Mouse (Mus musculus): ENCODE measurements around the gene Sdhaf3.
A peak's percentile ranks its signal among the peaks of the same experiment; 100 is the strongest.
"Not testable (repeated sequence)": the region's sequence is repeated elsewhere in the genome, so short reads cannot be mapped to it uniquely, and the experiment has no call there.

The Sdhaf3 gene

GRCm38 (mm10) chr6:6955764-6956561 is at the start of gene Sdhaf3:
Gene Sdhaf3, plus strand, starts transcription at chr6:6956004.
- peak; percentile 98 for DNase-seq (ENCODE audit: low spot score in 2 of 2)

GRCm38 (mm10) chr6:6909586-6909985 is 46.2 kb upstream of the Sdhaf3 start:
- no peak for DNase-seq (ENCODE audit: low spot score in 2 of 2)

GRCm38 (mm10) chr6:6914304-6914703 is 41.5 kb upstream of the Sdhaf3 start:
- DNase-seq (ENCODE audit: low spot score in 2 of 2) = no peak

- DNase-seq (ENCODE audit: low spot score in 2 of 2) = peak; percentile 51 to 66
These were observed 40.8 kb upstream of the Sdhaf3 start for GRCm38 (mm10) chr6:6914849-6915525.

GRCm38 (mm10) chr6:6915526-6915915 is 40.3 kb upstream of the Sdhaf3 start:
- DNase-seq (ENCODE audit: low spot score in 2 of 2) = no peak

GRCm38 (mm10) chr6:6917334-6917733 is 38.5 kb upstream of the Sdhaf3 start:
- no peak for DNase-seq (ENCODE audit: low spot score in 2 of 2)

GRCm38 (mm10) chr6:6925264-6925663 is 30.5 kb upstream of the Sdhaf3 start:
- DNase-seq (ENCODE audit: low spot score in 2 of 2) = no peak

- no peak for DNase-seq (ENCODE audit: low spot score in 2 of 2)
These were observed 25.0 kb upstream of the Sdhaf3 start for GRCm38 (mm10) chr6:6930831-6931230.

GRCm38 (mm10) chr6:6931507-6931906 is 24.3 kb upstream of the Sdhaf3 start:
- DNase-seq (ENCODE audit: low spot score in 2 of 2) = no peak

GRCm38 (mm10) chr6:6940845-6941244 is 15.0 kb upstream of the Sdhaf3 start:
- no peak for DNase-seq (ENCODE audit: low spot score in 2 of 2)

- peak in 1 of 2 experiments; percentile 28 for DNase-seq (ENCODE audit: low spot score in 2 of 2)
These were observed 13.0 kb upstream of the Sdhaf3 start for GRCm38 (mm10) chr6:6942813-6943212.

GRCm38 (mm10) chr6:6947650-6948049 is 8.2 kb upstream of the Sdhaf3 start:
- DNase-seq (ENCODE audit: low spot score in 2 of 2) = no peak

- no peak for DNase-seq (ENCODE audit: low spot score in 2 of 2)
These were observed 425 bp upstream of the Sdhaf3 start for GRCm38 (mm10) chr6:6955395-6955763.

- DNase-seq (ENCODE audit: low spot score in 2 of 2) = not testable (repeated sequence)
These were observed 3.4 kb downstream of the Sdhaf3 start for GRCm38 (mm10) chr6:6959234-6959633.

GRCm38 (mm10) chr6:6997226-6997946 is 41.6 kb downstream of the Sdhaf3 start:
- DNase-seq (ENCODE audit: low spot score in 2 of 2) = no peak

- no peak for DNase-seq (ENCODE audit: low spot score in 2 of 2)
These were observed 42.2 kb downstream of the Sdhaf3 start for GRCm38 (mm10) chr6:6997956-6998355.

GRCm38 (mm10) chr6:6999015-6999414 is 43.2 kb downstream of the Sdhaf3 start:
- DNase-seq (ENCODE audit: low spot score in 2 of 2) = no peak

GRCm38 (mm10) chr6:7003085-7003484 is 47.3 kb downstream of the Sdhaf3 start:
- no peak for DNase-seq (ENCODE audit: low spot score in 2 of 2)

GRCm38 (mm10) chr6:7004005-7004404 is 48.2 kb downstream of the Sdhaf3 start:
- DNase-seq (ENCODE audit: low spot score in 2 of 2) = peak in 1 of 2 experiments; percentile 19

- DNase-seq (ENCODE audit: low spot score in 2 of 2) = no peak
These were observed 82.3 kb downstream of the Sdhaf3 start for GRCm38 (mm10) chr6:7038087-7038486.

GRCm38 (mm10) chr6:7038835-7039234 is 83.0 kb downstream of the Sdhaf3 start:
- DNase-seq (ENCODE audit: low spot score in 2 of 2) = no peak

GRCm38 (mm10) chr6:7041912-7042311 is 86.1 kb downstream of the Sdhaf3 start:
- DNase-seq (ENCODE audit: low spot score in 2 of 2) = no peak

- DNase-seq (ENCODE audit: low spot score in 2 of 2) = no peak
These were observed 107.0 kb downstream of the Sdhaf3 start for GRCm38 (mm10) chr6:7062819-7063218.

All from right cerebral cortex, postnatal 10 days (tissue).